Mouse (Mus musculus): Measurements from ENCODE around the gene Plod3.

- TF ChIP-seq EP300 (IDR thresholded peaks at IDR 0.05) = no peak
- TF ChIP-seq CTCF (IDR thresholded peaks at IDR 0.05) = peak; percentile 99
Measured at GRCm38 (mm10) chr5:137025132-137025531, 38.3 kb downstream of the Plod3 start.

Measured in lung, postnatal 0 days (tissue).